Mouse (Mus musculus) olfactory bulb, adult 2 months (tissue): ENCODE results near the gene Elf2. TPM values are rescaled to one million over a fixed set of nuclear protein-coding genes. Genes with fewer than 3 reads are reported as not detected.

Experiments used
- H3K27ac ChIP-seq: fragments of 200-500 bp; 2 replicates; pipeline ENCODE4 v1.5.1; 2012; ENCODE audit warnings: low read depth, low read length; ENCODE audit not compliant: insufficient read depth
- H3K4me1 ChIP-seq: fragments of 200-500 bp; 2 replicates; pipeline ENCODE4 v1.6.1; 2012; ENCODE audit warnings: low read length; ENCODE audit not compliant: control insufficient read depth, insufficient read depth
- H3K4me3 ChIP-seq: fragments of 200-500 bp; 2 replicates; pipeline ENCODE4 v1.5.1; 2012; ENCODE audit warnings: mild to moderate bottlenecking, low read depth, low read length, moderate library complexity; ENCODE audit not compliant: insufficient read depth
- CTCF ChIP-seq: fragments of 200-500 bp; IDR thresholded peaks from 2 replicates; pipeline ENCODE4 v1.5.1; 2012; ENCODE audit warnings: low read depth, mild to moderate bottlenecking, low read length, moderate library complexity; ENCODE audit not compliant: insufficient read depth
- POLR2A ChIP-seq: fragments of 200-500 bp; IDR thresholded peaks from 2 replicates; pipeline ENCODE4 v1.6.1; 2012; ENCODE audit warnings: mild to moderate bottlenecking, low read depth, low read length, moderate library complexity; ENCODE audit not compliant: insufficient read depth
- WGBS: fragments of 180-500 bp; shearing (Covaris S2); methylation state at CpG from one replicate; pipeline ENCODE4 v1.1.7; 2018; 5-methylcytosine and 5-hydroxymethylcytosine counted together
- polyA plus RNA-seq: library from polyadenylated mRNA; stranded (reverse); fragments of >200 nt; gene quantifications from 2 replicates; pipeline ENCODE4 v1.2.4, GENCODE M21; 2012; ENCODE audit warnings: low replicate concordance; ENCODE audit not compliant: missing spikeins, insufficient read depth, insufficient read length

Gene Elf2
- polyA plus RNA-seq, 1 experiment, result not detected

DNA sequence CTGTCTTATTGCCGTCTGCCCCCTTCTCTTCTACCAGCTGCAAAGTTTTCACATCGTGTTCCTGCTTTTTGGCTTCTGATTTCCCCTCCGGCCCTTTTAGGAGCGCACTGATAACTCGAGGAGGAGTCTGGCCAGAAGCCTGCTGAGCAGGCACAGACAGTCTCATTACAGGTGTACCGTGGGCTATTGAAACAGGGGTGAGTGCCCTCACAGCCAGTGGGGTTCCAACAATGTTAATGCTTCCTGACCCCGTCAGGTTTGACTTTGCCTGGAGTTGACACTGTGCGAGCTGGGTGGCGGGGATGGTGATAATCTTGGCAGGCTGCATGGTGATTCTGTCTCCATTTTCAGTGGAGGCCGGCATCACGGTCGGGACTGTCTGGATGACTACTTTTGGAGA lies 84.0 kb downstream of the Elf2 start:
- no peaks in the 10 kb centered on the region; the same call in 1 of the 2 replicates for H3K4me1 ChIP-seq
- TF ChIP-seq POLR2A, result no peak
- no peak for TF ChIP-seq CTCF
- H3K4me3 ChIP-seq, result no peak overlapping the region
- 85% methylated on average over 12 of the region's 12 CpGs for whole genome bisulfite sequencing
- H3K27ac ChIP-seq, result no peak overlapping the region

DNA sequence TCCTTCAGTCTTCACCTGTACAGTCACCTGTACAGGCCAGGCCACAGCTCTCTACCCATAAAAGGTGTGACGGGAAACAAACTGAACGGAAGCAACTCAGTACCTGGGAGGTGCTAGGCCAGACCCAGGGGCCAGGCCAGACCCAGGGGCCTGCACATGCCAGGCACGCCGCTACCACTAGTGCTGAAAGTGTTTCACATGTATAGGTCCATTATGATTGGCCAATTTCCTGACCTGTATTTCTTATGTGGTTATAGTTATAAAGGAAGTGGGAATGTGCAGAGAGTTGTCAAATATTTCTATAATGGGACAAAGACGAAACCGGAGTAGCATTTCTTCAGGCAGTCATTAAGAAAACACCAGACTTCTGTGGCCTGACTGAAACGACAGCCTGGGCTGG lies 85.7 kb downstream of the Elf2 start:
- WGBS, result 90% methylated on average over 7 of the region's 7 CpGs
- no peaks in the 10 kb centered on the region for H3K4me1 ChIP-seq
- no peak overlapping the region for H3K27ac ChIP-seq
- no peak overlapping the region for H3K4me3 ChIP-seq
- TF ChIP-seq POLR2A (no peak), CTCF (no peak)

DNA sequence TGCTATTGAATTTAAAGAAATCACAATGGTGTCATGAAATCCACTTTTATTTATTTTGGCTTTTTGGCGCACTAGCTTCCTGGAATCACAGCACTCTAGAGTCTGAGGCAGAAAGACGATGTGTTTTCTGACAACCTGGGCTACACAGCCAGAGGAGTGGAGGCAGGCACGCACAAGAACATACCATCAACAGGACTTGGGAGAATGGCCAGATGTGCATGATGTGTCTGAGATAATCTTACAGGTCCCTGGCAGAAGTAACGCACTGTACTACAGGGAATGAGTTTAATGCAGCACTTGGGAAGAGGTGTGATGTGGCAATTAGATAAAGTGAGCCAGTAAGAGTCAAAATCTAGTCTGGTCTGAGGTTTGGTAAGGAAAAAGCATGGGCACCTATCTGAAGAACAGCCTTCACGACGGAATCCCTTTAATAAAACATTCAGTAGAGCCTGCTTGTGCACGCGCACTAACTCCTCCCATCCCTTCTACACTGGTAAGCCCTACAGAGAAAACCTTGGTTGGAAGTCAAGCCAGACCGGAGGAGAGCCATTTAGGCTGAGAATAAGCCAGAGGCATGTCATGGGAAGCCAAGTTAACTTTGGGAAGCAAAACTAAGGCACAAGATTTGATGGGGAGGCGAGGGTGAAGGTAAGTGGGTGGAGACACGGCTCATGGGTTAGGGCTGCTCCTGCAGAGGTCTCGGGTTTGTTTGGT lies 87.6 kb downstream of the Elf2 start:
- 87% methylated on average over 12 of the region's 12 CpGs for WGBS
- Histone ChIP-seq H3K4me3 (no peak overlapping the region), H3K27ac (no peak overlapping the region), H3K4me1 (0 out of 2 replicates have a peak, but pooled peaks cover 2% of the 10 kb centered on the region)
- TF ChIP-seq CTCF (no peak), POLR2A (no peak)

DNA sequence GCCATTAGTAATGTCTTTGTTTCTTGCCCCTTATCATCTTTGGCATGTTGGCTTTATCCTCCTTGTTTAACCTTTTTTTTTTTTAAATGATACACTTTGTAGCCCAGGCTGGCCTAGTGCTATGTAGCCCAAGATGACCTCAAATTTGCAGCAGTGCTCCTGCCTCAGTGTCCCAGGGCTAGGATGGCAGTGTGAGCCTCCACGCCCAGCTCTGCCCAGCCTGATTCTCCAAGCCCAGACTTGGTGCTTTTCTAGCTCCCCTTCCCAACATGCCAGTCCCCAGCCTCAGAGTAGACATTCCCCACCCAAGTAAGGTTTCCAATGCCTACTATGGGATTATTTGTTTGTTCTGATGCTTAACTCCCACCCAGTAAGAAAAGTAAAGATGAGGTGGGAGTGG lies 88.2 kb downstream of the Elf2 start:
- no peak overlapping the region for H3K4me3 ChIP-seq
- H3K4me1 ChIP-seq, result 0 out of 2 replicates have a peak, but pooled peaks cover 5% of the 10 kb centered on the region
- H3K27ac ChIP-seq, result no peak overlapping the region
- WGBS, result 100% methylated on average over 1 of the region's 1 CpGs
- no peak for TF ChIP-seq CTCF
- TF ChIP-seq POLR2A, result no peak

DNA sequence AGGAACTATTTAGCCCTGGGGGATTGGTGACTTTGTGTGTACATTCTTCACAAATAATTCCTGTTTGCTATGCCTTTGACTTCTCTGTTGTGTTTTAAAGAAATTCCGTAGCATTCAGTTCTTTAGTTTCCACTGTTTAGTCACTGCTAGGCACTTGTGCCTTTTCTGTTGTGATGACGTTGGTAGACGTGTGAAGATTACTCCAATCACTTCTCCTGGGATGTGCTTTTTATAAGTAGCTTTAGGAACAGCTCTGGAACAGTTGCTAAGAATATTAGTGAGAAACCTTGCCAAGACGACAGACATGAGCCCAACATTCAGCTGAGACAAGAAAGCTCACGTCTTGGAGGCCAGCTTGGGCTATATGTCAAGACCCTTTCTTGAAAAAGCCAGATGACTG lies 89.4 kb downstream of the Elf2 start:
- TF ChIP-seq CTCF (no peak), POLR2A (no peak)
- WGBS, result 82% methylated on average over 5 of the region's 5 CpGs
- H3K27ac ChIP-seq, result no peak overlapping the region

DNA sequence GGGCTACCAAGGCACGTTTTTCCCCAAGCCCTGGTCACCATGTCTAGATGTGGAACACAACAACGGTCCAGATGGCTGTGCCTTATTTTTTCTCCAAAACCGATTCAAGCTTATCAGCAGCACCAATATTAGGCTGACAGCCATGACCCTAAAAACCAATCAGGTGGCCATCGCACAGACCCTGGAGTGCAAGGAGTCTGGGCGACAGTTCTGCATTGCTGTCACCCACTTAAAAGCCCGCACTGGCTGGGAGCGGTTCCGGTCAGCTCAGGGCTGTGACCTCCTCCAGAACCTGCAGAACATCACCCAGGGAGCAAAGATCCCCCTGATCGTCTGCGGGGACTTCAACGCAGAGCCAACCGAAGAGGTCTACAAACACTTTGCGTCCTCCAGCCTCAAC lies 90.6 kb downstream of the Elf2 start:
- H3K27ac ChIP-seq, result no peak overlapping the region
- TF ChIP-seq POLR2A, result no peak
- TF ChIP-seq CTCF, result no peak
- WGBS, result 95% methylated on average over 13 of the region's 13 CpGs
- 0 out of 2 replicates have a peak, but pooled peaks cover 5% of the 10 kb centered on the region for H3K4me1 ChIP-seq
- H3K4me3 ChIP-seq, result no peak overlapping the region

More for the DNA sequence above, 89.4 kb downstream of the Elf2 start:
- no peak overlapping the region for H3K4me3 ChIP-seq
- H3K4me1 ChIP-seq, result 0 out of 2 replicates have a peak, but pooled peaks cover 5% of the 10 kb centered on the region

DNA sequence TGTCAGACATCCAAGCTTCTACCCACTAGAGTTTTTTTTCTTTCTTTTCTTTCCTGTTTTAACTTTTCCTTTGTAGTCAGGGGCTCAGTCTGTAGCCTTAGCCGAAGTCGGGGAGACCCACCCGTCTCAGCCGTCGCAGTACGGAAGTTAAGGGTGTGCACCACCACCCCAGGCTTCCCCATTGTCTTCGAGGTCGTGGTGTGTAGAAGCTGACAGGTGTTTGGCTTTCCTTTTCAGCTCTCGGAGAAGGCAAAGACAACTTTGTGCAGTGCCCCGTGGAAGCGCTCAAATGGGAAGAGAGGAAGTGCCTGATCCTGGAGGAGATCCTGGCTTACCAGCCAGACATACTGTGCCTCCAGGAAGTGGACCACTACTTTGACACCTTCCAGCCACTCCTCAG lies 91.0 kb downstream of the Elf2 start:
- H3K4me3 ChIP-seq, result no peak overlapping the region
- no peak for TF ChIP-seq CTCF
- no peak for TF ChIP-seq POLR2A
- H3K4me1 ChIP-seq, result 0 out of 2 replicates have a peak, but pooled peaks cover 5% of the 10 kb centered on the region
- 92% methylated on average over 11 of the region's 11 CpGs for WGBS
- H3K27ac ChIP-seq, result no peak overlapping the region

DNA sequence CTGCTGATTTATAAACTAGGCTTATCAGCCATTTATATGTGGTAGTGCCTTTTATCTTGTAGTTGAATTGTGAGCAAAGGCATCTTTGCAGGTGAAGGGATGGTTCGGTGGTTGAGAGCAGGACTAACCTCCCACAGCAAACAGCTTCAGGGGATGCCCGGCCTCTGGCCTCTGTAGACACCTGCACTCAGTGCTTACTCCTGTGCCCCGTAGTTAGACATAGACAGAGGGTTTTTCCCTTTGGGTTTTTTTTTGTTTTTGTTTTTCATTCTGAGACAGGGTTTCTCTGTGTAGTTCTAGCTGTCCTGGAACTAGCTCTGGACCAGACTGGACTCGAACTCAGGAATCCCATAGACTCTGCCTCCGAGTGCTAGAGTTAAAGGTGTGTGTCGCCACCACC lies 91.9 kb downstream of the Elf2 start:
- WGBS, result 95% methylated on average over 6 of the region's 6 CpGs
- TF ChIP-seq POLR2A, result no peak
- TF ChIP-seq CTCF, result no peak
- Histone ChIP-seq H3K27ac (no peak overlapping the region), H3K4me3 (no peak overlapping the region), H3K4me1 (0 out of 2 replicates have a peak, but pooled peaks cover 5% of the 10 kb centered on the region)

DNA sequence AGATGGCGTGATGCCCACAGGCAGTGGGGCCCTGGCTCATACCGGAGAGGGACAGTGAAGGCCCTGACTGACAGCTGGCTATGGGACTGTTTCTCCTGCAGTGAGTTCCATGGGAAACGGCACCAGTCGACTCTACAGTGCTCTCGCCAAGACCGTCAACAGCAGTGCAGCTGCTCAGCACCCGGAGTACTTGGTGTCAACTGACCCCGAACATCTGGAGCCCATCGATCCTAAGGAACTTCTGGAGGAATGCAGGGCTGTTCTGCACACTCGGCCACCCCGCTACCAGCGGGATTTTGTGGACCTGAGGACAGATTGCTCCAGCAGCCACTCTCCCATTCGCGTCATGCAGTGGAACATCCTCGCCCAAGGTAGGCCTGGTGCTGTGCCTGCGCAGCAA lies 92.8 kb downstream of the Elf2 start:
- no peak overlapping the region for H3K4me3 ChIP-seq
- 0 out of 2 replicates have a peak, but pooled peaks cover 5% of the 10 kb centered on the region for H3K4me1 ChIP-seq
- TF ChIP-seq POLR2A (no peak), CTCF (no peak)
- no peak overlapping the region for H3K27ac ChIP-seq
- 84% methylated on average over 16 of the region's 16 CpGs for WGBS
